Mouse (Mus musculus) brown adipose tissue, adult 24 weeks (tissue): Measurements from ENCODE around the gene Gpc1. TPM values are rescaled to one million over a fixed set of nuclear protein-coding genes. Genes with fewer than 3 reads are reported as not detected.

Experiments used
- polyA plus RNA-seq: library from polyadenylated mRNA; stranded (reverse); fragments of >200 nt; gene quantifications from 2 replicates; pipeline ENCODE4 v1.2.4, GENCODE M21; 2012; ENCODE audit not compliant: missing spikeins, insufficient read depth, insufficient read length

The Gpc1 gene
- polyA plus RNA-seq, 1 experiment = 5.5 TPM

Other genes with a start within 250 kb of the Gpc1 start
- gene Olfr1412, start 245.9 kb upstream of the Gpc1 start, polyA plus RNA-seq = not detected in 2 replicates
- not detected in 2 replicates for gene Olfr1411, start 237.2 kb upstream of the Gpc1 start, polyA plus RNA-seq
- not detected in 2 replicates for gene Olfr1410, start 225.9 kb upstream of the Gpc1 start, polyA plus RNA-seq
- not detected in 2 replicates for gene Olfr12, start 213.9 kb upstream of the Gpc1 start, polyA plus RNA-seq
- 587 and 1,028 TPM in 2 replicates for gene Cops9, start 189.7 kb upstream of the Gpc1 start, polyA plus RNA-seq
- gene Otos, start 182.8 kb upstream of the Gpc1 start, polyA plus RNA-seq = not detected in 2 replicates
- gene Ankmy1, start 71.3 kb downstream of the Gpc1 start, polyA plus RNA-seq = 0.40 and 0.54 TPM in 2 replicates
- gene Dusp28, start 75.3 kb downstream of the Gpc1 start, polyA plus RNA-seq = 25.5 and 29.2 TPM in 2 replicates
- 54.5 and 68.2 TPM in 2 replicates for gene Rnpepl1, start 79.1 kb downstream of the Gpc1 start, polyA plus RNA-seq
- gene Capn10, start 102.7 kb downstream of the Gpc1 start, polyA plus RNA-seq = 6.1 and 6.8 TPM in 2 replicates
- gene Gpr35, start 119.2 kb downstream of the Gpc1 start, polyA plus RNA-seq = 0.67 TPM in 1 of 2 replicates, not detected in the other
- gene Aqp12, start 174.7 kb downstream of the Gpc1 start, polyA plus RNA-seq = not detected in 2 replicates